Mouse (Mus musculus): ENCODE data around the gene Gm19345.

The Gm19345 gene

DNA sequence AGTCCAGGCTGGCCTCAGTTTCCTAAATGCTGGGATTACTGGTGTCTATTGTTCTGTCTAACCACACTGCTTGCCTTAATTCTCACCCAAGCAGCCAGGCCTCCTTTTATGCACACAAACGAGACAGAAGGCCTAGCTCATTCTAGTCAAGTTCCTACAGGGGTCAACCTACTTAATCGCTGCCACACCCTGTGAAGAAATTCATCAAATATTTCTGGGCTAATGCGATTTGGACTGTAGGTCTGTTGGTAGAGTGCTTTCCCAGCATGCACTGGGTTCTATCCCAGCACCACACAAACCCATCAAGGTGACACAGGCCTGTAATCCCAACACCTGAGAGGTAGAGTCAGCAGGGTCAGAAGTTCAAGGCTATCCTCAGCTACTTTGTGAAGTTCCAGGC, 22.1 kb upstream of the Gm19345 start:
- no peak for DNase-seq (ENCODE audit: low read depth)

DNA sequence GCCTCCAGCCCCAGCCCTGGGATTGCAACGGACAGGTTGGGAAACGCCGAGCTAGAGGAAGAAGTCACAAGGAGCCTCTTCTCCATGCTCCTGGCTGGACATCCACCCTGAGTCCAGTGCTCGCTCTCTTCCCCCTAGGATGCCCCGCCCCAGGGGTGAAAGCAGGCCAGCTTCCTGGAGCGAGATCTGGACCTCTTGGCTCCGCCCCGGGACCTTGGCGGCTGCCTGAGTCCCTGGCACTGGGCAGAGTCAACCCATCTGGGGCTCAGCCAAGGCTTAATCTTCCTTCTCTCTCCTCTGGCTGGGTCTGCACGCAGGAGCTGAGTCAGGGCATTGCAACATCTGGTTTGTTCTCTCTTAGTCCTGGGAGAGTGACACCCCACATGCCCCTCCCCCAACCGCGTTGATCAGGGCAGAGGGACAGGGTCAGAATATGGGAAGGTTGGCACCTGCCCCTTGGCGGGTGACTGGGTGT, 21.1 kb upstream of the Gm19345 start:
- no peak for DNase-seq (ENCODE audit: low read depth)

DNA sequence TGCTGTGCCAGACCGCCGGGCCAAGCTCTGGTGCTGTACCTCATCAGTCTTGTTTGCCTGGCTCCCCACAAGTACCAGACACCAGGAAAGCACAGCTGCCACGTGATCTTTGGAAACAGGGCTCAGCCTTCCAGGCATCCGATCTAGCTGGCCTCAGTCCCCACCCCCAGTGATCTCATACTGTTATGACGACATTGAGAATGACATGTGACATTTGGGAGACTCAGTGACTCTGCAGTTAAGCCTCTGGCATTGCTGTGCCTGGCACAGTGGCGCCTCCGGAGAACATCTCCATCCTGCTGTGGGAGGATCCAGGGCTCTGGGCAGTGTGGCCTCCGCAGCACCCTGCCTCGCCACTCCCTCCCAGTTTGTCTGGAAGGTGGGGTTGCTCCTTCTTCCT, 20.0 kb upstream of the Gm19345 start:
- no peak for DNase-seq (ENCODE audit: low read depth)

DNA sequence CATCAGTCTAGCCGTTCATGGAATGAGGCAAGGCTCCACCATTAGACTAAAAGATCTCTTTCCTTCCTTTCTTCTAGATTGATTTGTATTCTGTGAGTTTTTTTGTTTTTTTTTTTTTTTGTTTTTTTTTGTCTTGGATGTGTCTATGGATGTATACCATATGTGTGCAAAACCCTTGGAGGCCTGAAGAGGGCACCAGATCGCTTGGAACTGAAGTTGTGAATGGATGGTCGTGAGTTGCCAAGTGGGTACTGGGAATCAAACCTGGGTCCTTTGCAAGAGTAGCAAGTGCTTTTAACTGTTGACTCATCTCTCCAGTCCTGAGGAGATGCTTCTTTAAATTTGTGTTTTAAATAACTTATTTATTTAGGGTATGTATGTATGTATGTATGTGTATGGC, 17.7 kb upstream of the Gm19345 start:
- DNase-seq (ENCODE audit: low read depth) = no peak

DNA sequence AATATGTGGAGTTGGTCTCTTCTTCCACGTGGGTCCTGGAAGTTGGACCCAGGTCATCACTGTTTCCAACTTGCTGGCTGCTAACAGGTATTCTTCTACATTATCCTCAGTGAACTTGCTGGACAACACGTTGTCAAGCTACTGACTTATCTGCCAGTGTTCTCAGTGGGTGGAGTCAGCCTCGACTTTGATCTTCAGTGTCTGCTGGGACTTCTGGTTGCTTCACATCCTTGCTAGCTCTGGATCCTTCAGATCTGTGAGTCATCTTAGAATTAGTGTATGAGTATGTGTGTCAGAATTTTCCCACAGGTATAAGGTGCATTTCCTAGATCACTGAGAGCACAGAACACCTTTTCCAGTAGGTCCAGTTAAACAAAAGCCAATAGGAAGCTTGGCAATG, 15.0 kb upstream of the Gm19345 start:
- DNase-seq (ENCODE audit: low read depth) = no peak

DNA sequence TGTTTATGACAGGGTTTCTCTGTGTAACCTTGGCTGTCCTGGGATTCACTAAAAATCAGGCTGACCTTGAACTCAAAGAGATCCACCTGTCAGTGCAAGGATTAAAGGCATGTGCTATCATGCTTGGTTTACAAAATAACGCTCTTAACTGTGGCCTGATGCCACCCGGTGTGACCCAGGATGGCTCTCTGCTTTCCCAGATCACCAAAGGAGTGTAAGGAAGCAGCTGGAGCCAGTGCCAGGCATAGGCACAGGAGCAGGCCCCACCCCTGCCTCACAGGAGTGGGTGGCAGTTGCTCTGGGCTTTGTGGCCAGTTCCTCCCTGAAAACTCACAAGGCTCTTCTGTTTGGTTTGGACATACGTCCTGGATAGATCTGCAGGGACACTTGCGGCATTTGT, 11.4 kb upstream of the Gm19345 start:
- DNase-seq (ENCODE audit: low read depth) = no peak

DNA sequence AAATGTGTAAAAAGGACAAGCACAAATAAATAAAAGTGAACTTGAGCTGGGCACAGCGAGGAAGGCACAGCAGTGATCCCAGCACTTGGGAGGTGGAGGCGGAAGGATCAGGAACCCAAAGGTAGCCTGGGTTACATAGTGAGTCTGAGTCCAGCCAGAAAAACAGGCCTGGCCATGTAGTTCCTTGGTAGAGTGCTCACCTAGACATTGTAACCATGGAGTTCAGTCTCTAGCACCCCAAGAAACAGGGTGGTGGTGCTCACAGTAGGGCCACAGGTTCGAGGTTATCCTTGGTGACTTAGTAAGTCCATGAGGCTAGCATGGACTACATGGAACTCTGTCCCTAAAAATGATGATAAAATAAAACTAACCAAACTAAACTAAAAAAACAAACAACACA, 10.9 kb upstream of the Gm19345 start:
- DNase-seq (ENCODE audit: low read depth) = no peak

DNA sequence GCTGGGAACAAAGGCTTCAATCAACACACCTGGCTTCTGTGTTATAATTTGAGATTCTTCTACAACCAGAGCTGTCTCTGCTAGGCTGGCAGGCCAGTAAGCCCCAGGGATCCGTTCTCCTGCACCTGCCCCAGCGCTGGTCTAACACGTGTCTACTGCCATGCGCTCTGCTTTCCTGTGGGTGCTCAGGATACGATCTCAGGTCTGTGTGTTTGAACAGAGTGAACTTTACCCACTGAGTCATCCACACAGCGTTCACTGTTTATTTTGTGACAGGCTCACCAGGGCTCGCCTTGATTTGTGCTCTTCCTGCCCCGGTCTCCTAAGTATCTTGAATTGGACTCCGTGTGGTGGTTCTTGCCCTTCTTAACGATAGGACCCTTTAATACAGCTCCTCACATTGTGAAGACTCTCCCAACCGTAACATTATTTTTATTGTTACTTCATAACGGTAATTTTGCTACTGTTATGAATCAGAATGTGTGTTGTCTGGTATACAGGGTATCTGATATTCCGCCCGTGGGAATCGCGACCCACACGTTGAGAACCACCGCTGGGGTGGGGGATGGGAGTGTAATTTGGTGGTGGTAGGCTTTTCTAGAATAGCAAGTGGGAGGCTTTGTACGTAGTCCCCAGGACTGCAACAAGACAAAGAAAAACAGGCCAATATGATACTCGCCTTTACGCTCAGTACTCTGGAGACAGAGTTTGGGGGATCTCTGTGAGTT, 10.0 kb upstream of the Gm19345 start:
- no peak for DNase-seq (ENCODE audit: low read depth)

DNA sequence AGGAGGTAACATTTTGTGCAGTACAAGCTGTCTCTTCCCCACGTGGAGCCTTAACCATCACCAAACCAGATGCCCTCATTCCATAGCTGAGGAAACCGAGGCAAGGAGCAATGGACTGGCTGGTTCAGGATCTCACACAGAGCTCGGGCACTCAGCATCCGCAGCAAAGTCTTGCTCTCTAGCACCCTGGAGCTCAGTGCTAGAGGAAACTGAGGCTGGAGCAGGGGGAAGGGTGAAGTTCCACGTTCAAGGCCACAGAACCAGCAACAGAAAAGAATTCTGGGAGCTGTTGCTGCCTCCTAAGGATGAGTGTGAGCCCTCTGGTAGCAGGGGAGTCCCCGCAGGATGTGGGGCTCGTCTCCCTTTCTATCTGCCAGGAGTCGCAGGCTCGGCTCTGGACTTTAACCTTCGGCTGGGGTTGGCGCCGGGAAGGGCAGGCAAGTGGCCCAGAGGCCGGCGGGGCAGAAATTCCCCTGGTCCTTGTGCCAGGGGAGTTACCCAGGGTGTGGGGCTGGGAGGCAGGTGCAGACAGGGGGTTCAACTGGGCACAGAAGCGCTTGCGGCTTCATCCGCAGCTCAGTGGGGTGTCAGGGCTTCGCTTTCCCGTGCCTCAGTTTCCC, 8.8 kb upstream of the Gm19345 start:
- no peak for DNase-seq (ENCODE audit: low read depth)

DNA sequence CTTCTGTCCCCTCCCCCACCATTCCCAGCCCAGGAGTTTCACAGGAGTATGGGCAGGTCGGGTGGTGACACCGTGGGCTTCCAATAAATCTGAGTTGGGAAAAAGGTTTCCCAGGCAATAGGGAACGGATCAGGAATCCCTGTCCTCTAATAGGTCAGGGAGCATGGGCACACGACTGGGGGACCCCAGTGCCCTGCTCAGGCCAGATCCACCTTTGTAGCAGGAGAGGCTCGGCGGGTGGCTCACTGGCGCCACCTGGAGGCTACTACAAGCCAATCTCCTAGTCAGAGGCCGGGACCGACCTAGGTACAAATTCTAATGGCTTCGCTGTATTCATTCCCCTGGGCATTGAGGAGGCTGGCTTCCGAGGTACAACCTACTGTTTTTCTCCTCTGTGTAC, 8.2 kb upstream of the Gm19345 start:
- no peak for DNase-seq (ENCODE audit: low read depth)

DNA sequence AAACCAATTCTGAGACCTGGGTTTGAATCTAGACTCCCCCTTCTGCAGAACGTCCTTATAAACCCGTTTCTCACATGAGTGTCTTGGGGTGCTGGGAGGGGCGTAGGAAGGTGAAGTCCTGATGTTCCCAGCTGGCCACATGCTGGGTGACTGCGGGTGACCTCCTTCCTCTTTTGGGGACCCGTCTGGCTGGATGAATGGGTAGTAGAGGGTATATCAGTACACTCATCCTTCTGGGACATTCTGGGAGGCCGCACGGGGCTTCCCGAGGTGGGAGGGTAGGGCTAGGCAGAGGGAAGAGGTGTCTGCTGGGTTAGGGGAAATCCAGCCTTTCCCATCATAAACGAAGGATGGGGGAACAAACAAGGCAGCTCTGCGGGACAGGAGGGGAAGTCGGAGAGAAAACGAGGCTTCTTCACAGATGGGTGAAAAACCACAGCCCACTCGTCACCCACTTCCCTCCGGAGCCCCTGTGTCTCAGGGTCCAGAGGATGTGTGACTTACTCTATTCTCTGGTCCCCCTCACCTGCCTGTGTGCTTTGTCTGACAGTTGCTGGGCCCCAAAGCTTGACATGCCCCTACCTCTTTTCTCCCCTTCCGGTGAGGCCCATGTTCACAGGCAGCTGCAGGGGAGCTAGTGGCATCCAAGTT, 7.2 kb upstream of the Gm19345 start:
- DNase-seq (ENCODE audit: low read depth) = no peak

DNA sequence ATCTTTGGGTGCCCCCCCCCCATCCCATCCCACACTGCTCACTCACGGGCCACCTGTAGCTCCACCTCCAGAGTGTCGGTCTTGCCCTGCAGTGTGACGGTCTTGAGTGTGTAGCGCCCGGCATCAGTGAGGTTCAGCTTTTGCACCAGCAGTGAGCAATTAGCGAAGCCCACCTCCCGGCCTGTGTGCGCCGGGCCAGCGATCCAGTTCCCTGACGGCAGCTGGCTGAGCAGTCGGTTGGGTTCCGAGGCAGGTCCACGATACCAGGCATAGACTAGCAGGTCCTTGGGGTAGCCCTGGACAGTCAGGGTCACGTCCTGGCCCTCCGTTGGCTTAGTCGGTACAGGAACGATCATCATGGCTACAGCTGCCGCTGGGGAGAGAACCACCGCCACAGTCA, 1.7 kb downstream of the Gm19345 start:
- no peak for DNase-seq (ENCODE audit: low read depth)

DNA sequence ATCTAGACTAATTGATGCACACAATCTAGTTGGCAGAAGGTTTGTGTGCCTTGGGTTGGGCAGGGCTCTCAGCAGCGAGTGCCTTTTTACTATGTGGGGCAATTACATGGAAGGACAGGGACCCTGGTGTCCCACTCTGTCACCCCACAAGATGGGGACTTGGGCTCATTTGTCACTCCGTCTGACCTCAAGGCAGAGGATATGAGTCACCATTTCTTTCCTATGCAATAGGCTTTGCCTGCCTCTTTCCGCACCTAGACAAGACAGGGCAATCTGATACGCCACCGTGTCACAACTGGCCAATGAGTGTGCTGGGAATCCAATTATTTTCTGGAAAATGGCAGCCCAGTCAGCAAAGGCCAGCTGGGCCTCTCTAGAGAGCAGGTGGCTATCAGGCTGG, 3.9 kb downstream of the Gm19345 start:
- no peak for DNase-seq (ENCODE audit: low read depth)

DNA sequence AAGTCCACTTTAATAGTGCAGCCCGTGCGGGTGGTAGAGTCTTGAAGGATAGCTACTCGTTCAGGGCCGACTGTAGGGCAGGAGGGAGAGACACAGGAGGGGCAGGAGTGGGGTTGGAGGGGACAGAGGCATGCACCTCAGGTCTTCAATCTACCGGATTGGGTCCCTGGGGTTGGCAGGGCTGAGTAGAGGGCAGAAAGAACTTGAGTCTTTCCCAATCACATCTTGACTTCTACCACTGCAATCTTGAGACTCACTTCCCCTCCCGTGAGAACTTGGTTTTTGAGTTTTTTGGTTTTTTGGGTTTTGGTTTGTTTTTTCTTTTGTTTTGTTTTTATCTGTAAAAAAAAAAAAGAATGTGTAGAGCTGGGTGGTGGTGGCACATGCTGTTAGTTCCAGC, 4.5 kb downstream of the Gm19345 start:
- DNase-seq (ENCODE audit: low read depth) = no peak

DNA sequence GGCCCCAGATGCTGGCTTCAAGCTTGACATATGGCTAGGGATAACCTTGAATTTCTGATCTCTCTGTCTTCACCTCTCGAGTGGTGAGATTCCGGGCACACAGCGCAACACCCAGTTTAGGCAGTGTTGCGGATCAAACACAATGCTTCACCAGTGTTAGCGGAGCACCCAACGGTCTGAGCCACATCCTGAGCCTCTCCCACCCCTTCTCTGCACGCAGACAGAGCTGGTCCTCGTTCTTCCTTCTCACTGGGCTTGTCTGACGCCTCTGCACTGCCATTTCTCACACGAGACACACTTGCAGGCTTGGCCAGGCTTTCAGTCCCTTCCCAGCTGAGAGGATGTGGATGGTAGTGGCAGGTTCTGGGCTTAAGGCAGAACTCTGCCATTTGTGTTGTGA, 7.9 kb downstream of the Gm19345 start:
- no peak for DNase-seq (ENCODE audit: low read depth)

DNA sequence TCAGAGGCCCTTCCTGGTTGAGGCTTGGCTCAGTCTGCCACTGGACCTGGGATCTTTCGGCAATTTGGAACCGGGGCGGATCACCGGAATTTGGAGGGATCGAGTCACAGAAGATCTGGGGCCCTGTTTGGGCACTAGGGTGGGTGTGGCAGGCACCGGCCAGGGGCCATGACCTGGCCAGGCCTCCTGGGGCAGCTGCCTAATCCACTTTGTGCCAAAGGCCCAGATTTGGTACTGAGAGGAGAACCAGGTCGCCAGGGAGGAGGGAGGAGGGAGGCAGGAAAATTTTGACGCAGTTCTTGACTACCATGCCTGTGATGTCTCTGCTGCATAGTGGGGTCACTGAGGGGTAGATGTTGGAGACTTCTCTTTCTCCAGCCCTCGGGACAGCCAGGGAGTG, 9.4 kb downstream of the Gm19345 start, which contains the start of gene Ceacam16:
Gene Ceacam16, minus strand, starts transcription at position 101 of the 400 bp plus-strand sequence.
- no peak for DNase-seq (ENCODE audit: low read depth)

DNA sequence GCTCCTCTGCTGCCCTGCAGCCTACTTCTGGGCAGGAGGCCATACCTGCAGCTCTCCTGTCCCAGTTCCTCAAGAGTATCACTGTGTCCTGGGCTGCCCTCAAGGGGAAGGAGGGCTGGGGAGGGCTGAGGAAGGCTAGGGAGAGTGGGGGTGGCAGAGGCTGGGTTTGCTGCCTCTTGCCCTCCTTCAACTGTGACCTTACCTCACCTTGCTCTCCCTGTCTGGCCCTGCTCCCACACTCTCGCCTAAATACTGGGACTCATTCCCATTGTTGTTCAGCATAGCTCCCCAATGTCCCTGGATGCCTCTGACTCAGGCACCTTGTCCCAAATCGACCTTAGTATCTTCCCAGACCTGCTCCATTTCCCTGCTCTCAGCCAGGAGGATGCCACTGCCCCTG, 12.4 kb downstream of the Gm19345 start:
- no peak for DNase-seq (ENCODE audit: low read depth)

DNA sequence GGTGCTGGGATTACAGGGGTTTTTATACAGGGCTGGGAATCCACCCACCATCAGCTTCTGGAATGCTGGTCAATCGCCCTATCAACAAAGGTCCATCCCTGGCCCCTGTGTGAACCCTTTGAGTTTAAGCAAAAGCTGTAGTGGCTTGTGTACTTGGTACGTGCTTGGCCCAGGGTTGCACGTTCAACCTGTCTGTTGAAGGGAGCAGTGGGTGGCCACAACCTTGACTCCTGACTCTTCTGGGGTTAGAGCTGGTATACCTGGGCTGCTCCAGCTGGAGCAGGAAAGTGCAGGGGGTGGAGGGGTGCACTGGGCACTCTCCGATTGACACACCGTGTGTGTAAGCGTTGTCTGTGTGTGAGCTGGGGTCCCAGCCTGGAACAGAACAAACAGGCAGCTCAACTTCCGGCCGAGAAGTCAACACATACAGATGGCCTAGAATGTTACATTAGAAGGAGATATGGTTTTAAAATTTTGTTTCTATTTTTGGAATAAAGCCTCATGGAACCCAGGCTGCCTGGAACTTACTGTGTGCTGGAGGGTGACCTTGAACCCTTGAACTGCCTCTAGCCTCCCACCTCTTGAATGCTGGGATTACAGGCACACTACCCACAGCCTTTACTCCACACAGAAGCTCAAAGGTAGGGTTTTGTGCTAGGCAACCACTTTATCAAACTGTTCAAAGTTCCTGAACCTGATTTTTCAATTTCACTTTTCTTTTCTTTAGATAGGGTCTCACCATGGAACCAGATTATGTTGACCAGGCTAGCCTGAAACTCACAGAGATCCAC, 13.6 kb downstream of the Gm19345 start:
- DNase-seq (ENCODE audit: low read depth) = no peak

DNA sequence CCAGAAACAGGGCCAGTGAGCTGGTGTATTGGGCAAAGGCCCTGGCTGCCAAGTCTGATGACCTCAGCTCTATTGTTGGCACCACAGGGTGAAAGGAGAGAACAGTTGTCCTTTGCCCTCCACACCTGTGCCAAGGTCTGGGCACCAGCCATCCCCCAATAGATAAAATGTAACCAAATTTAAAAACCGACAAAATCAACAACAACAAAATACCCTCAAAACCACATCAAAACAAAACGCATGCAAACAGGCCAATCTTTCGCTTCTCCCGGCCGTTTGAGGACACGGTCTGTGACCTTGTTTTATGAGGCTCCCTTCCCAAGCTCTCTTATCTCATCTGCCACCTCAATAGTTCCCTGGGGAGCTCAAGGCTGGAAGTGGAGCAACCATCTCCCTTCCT, 14.7 kb downstream of the Gm19345 start:
- no peak for DNase-seq (ENCODE audit: low read depth)

DNA sequence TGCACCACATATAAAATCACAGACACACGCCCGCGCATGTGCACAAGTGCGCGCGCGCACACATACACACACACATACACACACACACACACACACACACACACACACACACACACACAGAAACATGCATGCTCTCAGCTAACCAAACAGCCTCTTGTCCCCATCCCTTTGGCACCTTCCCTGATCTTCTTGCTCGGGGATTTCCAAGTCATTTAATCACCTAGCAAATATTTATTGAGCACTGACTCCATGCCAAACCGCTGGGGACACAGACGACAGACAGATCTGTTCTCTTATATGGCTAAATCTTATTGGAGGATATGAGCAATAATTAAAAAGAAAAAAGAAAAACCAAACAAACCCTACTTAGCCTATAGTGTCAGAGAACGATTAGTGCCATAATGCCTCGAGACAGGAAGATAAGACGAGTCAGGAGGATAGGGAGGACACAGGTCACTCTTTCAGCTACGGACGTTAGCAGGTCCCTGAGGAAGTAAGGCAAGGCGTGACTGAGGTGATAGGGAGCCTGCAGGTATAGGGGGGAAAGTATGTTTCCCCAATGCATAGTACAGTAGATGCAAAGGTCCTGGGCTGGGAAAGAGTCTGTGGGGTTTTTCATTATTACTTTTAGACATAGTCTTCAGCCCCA, 16.1 kb downstream of the Gm19345 start:
- DNase-seq (ENCODE audit: low read depth) = no peak

DNA sequence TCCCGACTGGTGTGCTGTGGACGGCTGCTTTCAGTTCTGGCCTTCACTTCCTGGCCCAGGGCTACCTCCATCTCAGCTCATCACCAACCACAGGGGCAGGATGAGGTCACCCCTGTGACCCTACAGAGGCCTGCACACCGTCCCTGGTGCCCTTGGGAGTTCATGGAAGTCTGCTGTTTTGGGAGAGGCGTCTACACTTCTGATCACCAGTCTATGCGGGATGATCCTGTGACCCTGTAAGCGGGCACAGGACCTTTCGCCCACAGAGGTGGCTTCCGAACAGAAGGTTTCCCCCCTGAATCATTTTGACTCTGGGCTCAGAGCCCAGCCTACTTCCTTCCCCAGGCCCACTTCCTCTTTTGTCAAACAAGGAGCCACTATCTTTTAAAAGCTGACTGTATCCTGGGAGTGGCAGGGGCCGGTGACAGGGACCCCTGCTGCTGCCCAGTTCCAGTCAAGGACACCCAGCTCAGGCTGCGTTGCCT, 19.4 kb downstream of the Gm19345 start:
- DNase-seq (ENCODE audit: low read depth) = no peak
